Mouse (Mus musculus) MEL (cell line): ENCODE data around the gene E330017A01Rik. TPM values are rescaled to one million over a fixed set of nuclear protein-coding genes. Genes with fewer than 3 reads are reported as not detected.
A peak's percentile ranks its signal among the peaks of the same experiment; 100 is the strongest.

Experiments used
- DNase-seq: peaks from one replicate; pipeline ENCODE4 v3.0.0; 2011; ENCODE audit warnings: low read depth, low spot score
- H3K27ac ChIP-seq: 2 replicates; pipeline ENCODE4 v1.5.1; 2012; ENCODE audit warnings: low read depth, mild to moderate bottlenecking, control low read depth, low read length, moderate library complexity; ENCODE audit not compliant: control insufficient read depth
- H3K27me3 ChIP-seq, 2 experiments: fragments of 150-350 bp in 1 of 2; sonication (generic) in 1 of 2; 2 replicates each; pipeline ENCODE4 v1.6.1; 2012; ENCODE audit warnings: low read length in 2 of 2, mild to moderate bottlenecking in 2 of 2, improper control_type of control experiment in 1 of 2, moderate library complexity in 1 of 2; ENCODE audit not compliant: insufficient read depth in 2 of 2, control insufficient read depth in 1 of 2
- H3K36me3 ChIP-seq, 2 experiments: 2 replicates each; pipeline ENCODE4 v1.6.1; 2012 to 2014; ENCODE audit warnings: low read length in 2 of 2, improper control_type of control experiment in 1 of 2, inconsistent platforms in 1 of 2, mild to moderate bottlenecking in 1 of 2; ENCODE audit not compliant: insufficient read depth in 2 of 2, control insufficient read depth in 1 of 2
- H3K4me1 ChIP-seq, 2 experiments: fragments of 150-350 bp in 1 of 2; sonication (generic) in 1 of 2; 2 replicates each; pipeline ENCODE4 v1.6.1; 2012; ENCODE audit warnings: low read length in 2 of 2, improper control_type of control experiment in 1 of 2, mild to moderate bottlenecking in 1 of 2; ENCODE audit not compliant: insufficient read depth in 2 of 2, control insufficient read depth in 1 of 2
- H3K4me3 ChIP-seq, 2 experiments: fragments of 150-350 bp in 1 of 2; sonication (generic) in 1 of 2; 2 replicates each; pipeline ENCODE4 v1.5.1; 2012; ENCODE audit warnings: low read depth in 2 of 2, low read length in 2 of 2, mild to moderate bottlenecking in 2 of 2, moderate library complexity in 2 of 2, control low read depth in 1 of 2, improper control_type of control experiment in 1 of 2; ENCODE audit not compliant: control insufficient read depth in 1 of 2, insufficient read depth in 1 of 2
- H3K79me2 ChIP-seq: 2 replicates; pipeline ENCODE4 v1.6.1; 2012; ENCODE audit warnings: mild to moderate bottlenecking, low read length, moderate library complexity; ENCODE audit not compliant: control insufficient read depth, poor library complexity, insufficient read depth
- H3K9ac ChIP-seq: 2 replicates; pipeline ENCODE4 v1.6.1; 2012; ENCODE audit warnings: low read depth, mild to moderate bottlenecking, control low read depth, low read length, moderate library complexity; ENCODE audit not compliant: control insufficient read depth, poor library complexity, severe bottlenecking
- H3K9me3 ChIP-seq: fragments of 150-350 bp; sonication (generic); replicated peaks from 2 replicates; pipeline ENCODE4 v1.6.1; 2012; ENCODE audit warnings: mild to moderate bottlenecking, low read length, improper control_type of control experiment, moderate library complexity; ENCODE audit not compliant: insufficient read depth
- BHLHE40 ChIP-seq: IDR thresholded peaks from 2 replicates; pipeline ENCODE4 v1.6.1; 2012; ENCODE audit warnings: low read depth, mild to moderate bottlenecking, inconsistent platforms, low read length, improper control_type of control experiment, borderline replicate concordance
- CTCF ChIP-seq, 3 experiments: IDR thresholded peaks in 2 of 3; conservative IDR thresholded peaks in 1 of 3; 2 replicates each; pipeline ENCODE4 v1.5.1; 2011 to 2012; ENCODE audit warnings: low read length in 3 of 3, low read depth in 2 of 3, mild to moderate bottlenecking in 2 of 3, improper control_type of control experiment in 1 of 3, inconsistent platforms in 1 of 3, mixed read lengths in 1 of 3, moderate library complexity in 1 of 3; ENCODE audit not compliant: control insufficient read depth in 1 of 3, insufficient read depth in 1 of 3, poor library complexity in 1 of 3, severe bottlenecking in 1 of 3
- ELF1 ChIP-seq: IDR thresholded peaks from 2 replicates; pipeline ENCODE4 v1.6.1; 2014; ENCODE audit warnings: low read depth, mild to moderate bottlenecking, inconsistent platforms, low read length, improper control_type of control experiment, moderate library complexity
- HCFC1 ChIP-seq: IDR thresholded peaks from 2 replicates; pipeline ENCODE4 v1.6.1; 2012; ENCODE audit warnings: low read depth, mild to moderate bottlenecking, inconsistent platforms, low read length, improper control_type of control experiment, moderate library complexity
- JUND ChIP-seq: IDR thresholded peaks from 2 replicates; pipeline ENCODE4 v1.6.1; 2011; ENCODE audit warnings: low read depth, mild to moderate bottlenecking, improper control_type of control experiment, low read length
- KAT2A ChIP-seq: conservative IDR thresholded peaks from 2 replicates; pipeline ENCODE4 v1.6.1; 2012; ENCODE audit warnings: low read depth, low read length, improper control_type of control experiment, inconsistent platforms
- MAFK ChIP-seq: IDR thresholded peaks from 2 replicates; pipeline ENCODE4 v1.6.1; 2011; ENCODE audit warnings: low read depth, mild to moderate bottlenecking, low read length, improper control_type of control experiment, borderline replicate concordance
- MAZ ChIP-seq: IDR thresholded peaks from 2 replicates; pipeline ENCODE4 v1.6.1; 2012; ENCODE audit warnings: low read depth, mild to moderate bottlenecking, inconsistent platforms, low read length, improper control_type of control experiment
- MEF2A ChIP-seq: IDR thresholded peaks from 2 replicates; pipeline ENCODE4 v1.6.1; 2014; ENCODE audit warnings: low read depth, mild to moderate bottlenecking, inconsistent platforms, low read length, improper control_type of control experiment; ENCODE audit not compliant: poor library complexity, insufficient replicate concordance, severe bottlenecking; ENCODE audit errors: extremely low read depth
- MXI1 ChIP-seq: IDR thresholded peaks from 2 replicates; pipeline ENCODE4 v1.6.1; 2011; ENCODE audit warnings: mild to moderate bottlenecking, low read depth, low read length, improper control_type of control experiment
- MYB ChIP-seq: IDR thresholded peaks from 2 replicates; pipeline ENCODE4 v1.6.1; 2011; ENCODE audit warnings: mild to moderate bottlenecking, low read depth, low read length, improper control_type of control experiment
- MYC ChIP-seq: IDR thresholded peaks from 2 replicates; pipeline ENCODE4 v1.6.1; 2011; ENCODE audit warnings: low read depth, mild to moderate bottlenecking, low read length, improper control_type of control experiment, moderate library complexity
- NRF1 ChIP-seq: IDR thresholded peaks from 2 replicates; pipeline ENCODE4 v1.6.1; 2014; ENCODE audit warnings: low read depth, mild to moderate bottlenecking, inconsistent platforms, low read length, improper control_type of control experiment, moderate library complexity; ENCODE audit not compliant: poor library complexity, insufficient read depth, severe bottlenecking
- POLR2AphosphoS2 ChIP-seq: IDR thresholded peaks from 2 replicates; pipeline ENCODE4 v1.6.1; 2011; ENCODE audit warnings: low read length, improper control_type of control experiment
- POLR2AphosphoS5 ChIP-seq: IDR thresholded peaks from 2 replicates; pipeline ENCODE4 v1.6.1; 2012; ENCODE audit warnings: low read depth, borderline replicate concordance, mild to moderate bottlenecking, inconsistent platforms, low read length, moderate library complexity, mixed read lengths
- RCOR1 ChIP-seq: IDR thresholded peaks from 2 replicates; pipeline ENCODE4 v1.6.1; 2012; ENCODE audit warnings: low read depth, mild to moderate bottlenecking, inconsistent platforms, low read length, improper control_type of control experiment
- SMC3 ChIP-seq: IDR thresholded peaks from 2 replicates; pipeline ENCODE4 v1.6.1; 2011; ENCODE audit warnings: low read depth, low read length, improper control_type of control experiment
- TAL1 ChIP-seq: IDR thresholded peaks from 2 replicates; pipeline ENCODE4 v1.6.1; 2012; ENCODE audit warnings: mild to moderate bottlenecking, inconsistent platforms, low read length, moderate library complexity, mixed read lengths
- TBP ChIP-seq: IDR thresholded peaks from 2 replicates; pipeline ENCODE4 v1.8.0; 2011; ENCODE audit warnings: low read depth, low read length, improper control_type of control experiment
- UBTF ChIP-seq: IDR thresholded peaks from 2 replicates; pipeline ENCODE4 v1.6.1; 2012; ENCODE audit warnings: low read depth, mild to moderate bottlenecking, inconsistent platforms, low read length, improper control_type of control experiment, moderate library complexity, borderline replicate concordance; ENCODE audit not compliant: insufficient read depth
- USF1 ChIP-seq: IDR thresholded peaks from 2 replicates; pipeline ENCODE4 v1.6.1; 2014; ENCODE audit warnings: low read depth, mild to moderate bottlenecking, inconsistent platforms, low read length, improper control_type of control experiment, moderate library complexity
- ZC3H11A ChIP-seq: IDR thresholded peaks from 2 replicates; pipeline ENCODE4 v1.6.1; 2012; ENCODE audit warnings: low read depth, mild to moderate bottlenecking, inconsistent platforms, low read length, improper control_type of control experiment
- ZMIZ1 ChIP-seq: IDR thresholded peaks from 2 replicates; pipeline ENCODE4 v1.6.1; 2012; ENCODE audit warnings: low read depth, mild to moderate bottlenecking, inconsistent platforms, low read length, improper control_type of control experiment, moderate library complexity
- ZNF384 ChIP-seq: IDR thresholded peaks from 2 replicates; pipeline ENCODE4 v1.6.1; 2012; ENCODE audit warnings: low read depth, mild to moderate bottlenecking, inconsistent platforms, low read length, improper control_type of control experiment
- polyA plus RNA-seq, 2 experiments: library from polyadenylated mRNA; stranded (reverse) in 1 of 2; unstranded in 1 of 2; fragments of >175 nt in 1 of 2; fragments of >200 nt in 1 of 2; gene quantifications; 2 replicates each; pipeline versions ENCODE4 v1.2.1 to v1.2.4; 2012; ENCODE audit warnings: low replicate concordance in 2 of 2, low read depth in 1 of 2; ENCODE audit not compliant: insufficient read length in 2 of 2, insufficient read depth in 1 of 2, missing spikeins in 1 of 2
- total RNA-seq: library from RNA; depleted of rRNA; stranded (reverse); fragments of 300-350 nt; gene quantifications from 2 replicates; pipeline ENCODE4 v1.2.3, GENCODE M21; 2012

The E330017A01Rik gene
- total and polyA plus RNA-seq, 3 experiments, result 4.3 to 8.2 TPM; not detected in 1

DNA sequence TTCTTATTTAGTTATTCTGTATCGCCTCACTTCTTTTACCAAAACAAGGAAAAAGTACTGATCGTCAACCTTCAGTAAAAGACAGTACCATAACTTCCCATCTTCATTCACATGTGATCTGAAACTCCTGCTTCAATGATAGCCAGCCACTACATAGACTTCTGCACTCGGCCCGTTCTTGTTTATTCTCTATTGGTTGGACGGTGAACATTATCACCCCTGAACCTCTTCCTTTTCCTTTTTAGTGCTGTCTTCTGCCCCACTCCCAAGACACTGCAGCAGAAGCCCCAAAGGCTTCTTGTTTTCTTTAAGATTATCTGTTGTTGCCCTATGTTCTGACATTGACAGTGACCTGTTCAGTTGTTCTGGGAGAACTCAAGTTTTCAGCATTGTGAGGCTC, 9.6 kb downstream of the E330017A01Rik start:
- no peak for TF ChIP-seq TBP
- no peak for TF ChIP-seq JUND
- no peak for TF ChIP-seq BHLHE40
- no peak for TF ChIP-seq MYB
- TF ChIP-seq MYC, result no peak
- TF ChIP-seq ZNF384, result no peak
- TF ChIP-seq RCOR1, result no peak
- H3K4me1 ChIP-seq, result peaks cover 19 to 25% of the 10 kb centered on the region in 2 experiments
- H3K27me3 ChIP-seq, result no peaks in the 10 kb centered on the region
- H3K9me3 ChIP-seq, result no peaks in the 10 kb centered on the region
- peak; percentile 50 for DNase-seq
- no peak overlapping the region for H3K9ac ChIP-seq
- H3K4me3 ChIP-seq, result no peak overlapping the region
- no peaks in the 10 kb centered on the region for H3K79me2 ChIP-seq
- peak overlapping the region; percentile 28; the same call in 1 of the 2 replicates for H3K27ac ChIP-seq
- peaks cover 0 to 23% of the 10 kb centered on the region in 2 experiments; a peak in 2 of 4 replicates for H3K36me3 ChIP-seq

DNA sequence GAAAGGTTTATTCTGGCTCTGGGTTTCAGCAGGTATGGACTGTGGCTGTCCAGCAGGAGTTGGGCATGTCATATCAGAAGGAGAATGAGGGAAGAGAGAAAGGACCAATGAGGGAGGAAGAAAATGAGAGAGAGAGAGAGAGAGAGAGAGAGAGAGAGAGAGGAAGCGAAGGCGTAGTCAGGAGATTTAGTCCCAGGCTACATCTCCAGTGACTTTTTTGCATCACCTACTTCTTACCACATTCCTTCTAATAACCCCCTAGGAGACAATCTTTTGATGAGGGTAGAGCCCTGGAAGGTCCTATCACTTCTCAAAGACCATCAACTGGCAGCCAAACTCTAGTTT, 10.2 kb downstream of the E330017A01Rik start:
- TF ChIP-seq MXI1 (no peak), JUND (peak; percentile 93), NRF1 (no peak)
- Histone ChIP-seq H3K27ac (no peak overlapping the region; the same call in 1 of the 2 replicates), H3K4me1 (peaks cover 19 to 25% of the 10 kb centered on the region in 2 experiments), H3K27me3 (no peaks in the 10 kb centered on the region), H3K9ac (no peak overlapping the region), H3K9me3 (no peaks in the 10 kb centered on the region), H3K79me2 (no peaks in the 10 kb centered on the region), H3K36me3 (peaks cover 0 to 23% of the 10 kb centered on the region in 2 experiments; a peak in 2 of 4 replicates), H3K4me3 (no peak overlapping the region)
- DNase-seq, result peak; percentile 23

DNA sequence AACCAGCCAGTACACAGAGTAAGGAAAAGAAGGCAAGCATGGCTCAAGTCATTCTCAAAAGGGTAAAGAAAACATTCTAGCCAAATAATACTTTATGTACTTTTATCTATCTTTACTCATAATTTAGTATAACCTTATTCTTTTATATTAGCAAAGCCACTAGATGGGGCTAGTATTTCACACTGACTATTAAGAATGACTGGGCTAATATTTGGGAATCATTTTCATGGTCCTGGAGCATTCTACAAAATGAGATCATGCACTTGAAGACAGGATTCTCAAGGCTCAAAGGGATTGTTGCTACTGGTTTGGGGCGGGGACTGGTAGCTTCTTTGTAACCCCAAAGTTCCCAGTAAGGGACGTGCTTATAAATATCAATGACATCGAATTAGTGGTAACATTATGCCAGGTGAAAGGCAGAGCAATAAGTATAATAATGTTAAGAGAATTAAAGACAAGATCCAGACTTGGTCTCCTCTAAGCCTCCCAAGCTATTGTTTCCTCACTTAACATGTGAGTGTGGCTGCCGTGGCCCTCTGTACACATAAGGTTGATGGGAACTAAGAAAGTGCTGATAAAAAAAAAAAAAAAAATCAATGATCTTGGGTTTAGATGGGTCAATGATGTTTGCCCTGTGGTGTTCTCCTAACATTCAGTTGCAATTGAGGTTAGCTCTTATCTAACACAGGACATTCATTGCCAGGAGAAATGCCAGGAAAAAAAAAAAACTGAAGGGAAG, 10.8 kb downstream of the E330017A01Rik start:
- H3K9ac ChIP-seq, result no peak overlapping the region
- H3K79me2 ChIP-seq, result no peaks in the 10 kb centered on the region
- H3K9me3 ChIP-seq, result no peaks in the 10 kb centered on the region
- DNase-seq, result peak; percentile 46
- peak overlapping the region; percentile 38; the same call in 1 of the 2 replicates for H3K27ac ChIP-seq
- H3K27me3 ChIP-seq, result no peaks in the 10 kb centered on the region
- peaks cover 0 to 23% of the 10 kb centered on the region in 2 experiments; a peak in 2 of 4 replicates for H3K36me3 ChIP-seq
- no peak overlapping the region for H3K4me3 ChIP-seq
- peaks cover 19 to 25% of the 10 kb centered on the region in 2 experiments for H3K4me1 ChIP-seq
- TF ChIP-seq MEF2A, result no peak
- no peak for TF ChIP-seq BHLHE40
- TF ChIP-seq TAL1, result no peak
- TF ChIP-seq USF1, result no peak
- TF ChIP-seq POLR2AphosphoS5, result no peak
- TF ChIP-seq ZC3H11A, result peak; percentile 68
- no peak for TF ChIP-seq MYC
- no peak for TF ChIP-seq MAFK
- TF ChIP-seq ELF1, result no peak
- TF ChIP-seq SMC3, result peak; percentile 72
- TF ChIP-seq HCFC1, result no peak
- TF ChIP-seq MAZ, result no peak
- TF ChIP-seq POLR2AphosphoS2, result no peak
- peak; percentile 9 to 60 (median 20); a peak in 3 of 6 replicates for TF ChIP-seq CTCF (IDR thresholded peaks at IDR 0.05 in 2 of 3, conservative IDR thresholded peaks at IDR 0.05 in 1 of 3; ENCODE audit: control insufficient read depth in 1 of 3, insufficient read depth in 1 of 3, low read depth in 2 of 3, low read length in 3 of 3, poor library complexity in 1 of 3, severe bottlenecking in 1 of 3)
- no peak for TF ChIP-seq ZMIZ1
- no peak for TF ChIP-seq KAT2A
- no peak for TF ChIP-seq UBTF
- peak; percentile 36; the same call in 1 of the 2 replicates for TF ChIP-seq MXI1
